Mouse (Mus musculus) hindbrain, embryonic 15.5 days (tissue): ENCODE data around the gene Nfia. TPM values are rescaled to one million over a fixed set of nuclear protein-coding genes. Genes with fewer than 3 reads are reported as not detected.
A peak's percentile ranks its signal among the peaks of the same experiment; 100 is the strongest.

Experiments
- ATAC-seq: fragments of 200-750 bp; cut with Nextera tagmentation; 2 replicates; pipeline ENCODE4 v1.8.0; 2017; ENCODE audit warnings: low read depth, moderate number of reproducible peaks, moderate TSS enrichment; ENCODE audit not compliant: low FRiP score
- H3K27ac ChIP-seq: fragments of 300-500 bp; sonication (generic); replicated peaks from 2 replicates; pipeline ENCODE4 v1.5.1; 2015; ENCODE audit warnings: mild to moderate bottlenecking, inconsistent platforms
- H3K27me3 ChIP-seq: fragments of 300-500 bp; sonication (generic); 2 replicates; pipeline ENCODE4 v1.6.1; 2015; ENCODE audit warnings: control low read depth, inconsistent platforms
- H3K36me3 ChIP-seq: fragments of 300-500 bp; sonication (generic); 2 replicates; pipeline ENCODE4 v1.6.1; 2015; ENCODE audit warnings: control low read depth, inconsistent platforms
- H3K4me1 ChIP-seq: fragments of 300-500 bp; sonication (generic); replicated peaks from 2 replicates; pipeline ENCODE4 v1.6.1; 2015; ENCODE audit warnings: control low read depth, inconsistent platforms
- H3K4me2 ChIP-seq: fragments of 300-500 bp; sonication (generic); 2 replicates; pipeline ENCODE4 v1.6.1; 2015; ENCODE audit warnings: moderate library complexity, mild to moderate bottlenecking, inconsistent platforms
- H3K4me3 ChIP-seq: fragments of 300-500 bp; sonication (generic); 2 replicates; pipeline ENCODE4 v1.5.1; 2015; ENCODE audit warnings: mild to moderate bottlenecking, inconsistent platforms
- H3K9ac ChIP-seq: fragments of 300-500 bp; sonication (generic); 2 replicates; pipeline ENCODE4 v1.6.1; 2015; ENCODE audit warnings: inconsistent platforms
- H3K9me3 ChIP-seq: fragments of 300-500 bp; sonication (generic); 2 replicates; pipeline ENCODE4 v1.6.1; 2016; ENCODE audit warnings: control low read depth, inconsistent platforms
- WGBS: fragments of 180-500 bp; shearing (Covaris S2); methylation state at CpG from one replicate; pipeline ENCODE4 v1.1.7; 2015; 5-methylcytosine and 5-hydroxymethylcytosine counted together
- polyA plus RNA-seq: library from polyadenylated mRNA; unstranded; fragments of >200 nt; fragmentation: Nextera tagmentation; extraction: Ambion mirVana; gene quantifications from 2 replicates; pipeline ENCODE4 v1.2.1, GENCODE M21; 2015

The Nfia gene
- polyA plus RNA-seq, 1 experiment from 2014 or later, result 47.1 TPM

- no peak overlapping the region for H3K4me2 ChIP-seq
- WGBS, result 92% methylated on average over 5 of the region's 5 CpGs
- peaks cover 4% of the 10 kb centered on the region; the same call in 1 of the 2 replicates for H3K4me1 ChIP-seq
- no peaks in the 10 kb centered on the region for H3K27me3 ChIP-seq
- H3K9me3 ChIP-seq, result no peaks in the 10 kb centered on the region
- no peak overlapping the region for H3K4me3 ChIP-seq
- no peaks in the 10 kb centered on the region for H3K36me3 ChIP-seq
- no peak overlapping the region for H3K27ac ChIP-seq
- no peak for ATAC-seq
- no peak overlapping the region for H3K9ac ChIP-seq
Observed at GRCm38 (mm10) chr4:97767516-97767915, 5.0 kb upstream of the Nfia start.

GRCm38 (mm10) chr4:97769861-97770260 is 2.7 kb upstream of the Nfia start:
- no CpG with 5 or more reads among the region's 1 CpGs for WGBS
- Histone ChIP-seq H3K4me2 (no peak overlapping the region), H3K27ac (no peak overlapping the region), H3K36me3 (no peaks in the 10 kb centered on the region), H3K27me3 (no peaks in the 10 kb centered on the region), H3K9ac (no peak overlapping the region), H3K4me3 (no peak overlapping the region), H3K9me3 (no peaks in the 10 kb centered on the region), H3K4me1 (peaks cover 13% of the 10 kb centered on the region; the same call in 1 of the 2 replicates)
- ATAC-seq, result no peak

- no peaks in the 10 kb centered on the region for H3K36me3 ChIP-seq
- peak overlapping the region; percentile 30 for H3K9ac ChIP-seq
- H3K9me3 ChIP-seq, result no peaks in the 10 kb centered on the region
- H3K4me3 ChIP-seq, result peak overlapping the region; percentile 56
- peaks cover 23% of the 10 kb centered on the region for H3K4me1 ChIP-seq
- H3K27ac ChIP-seq, result peak overlapping the region; percentile 74
- ATAC-seq, result no peak
- H3K27me3 ChIP-seq, result 0 out of 2 replicates have a peak, but pooled peaks cover 3% of the 10 kb centered on the region
- 11% methylated on average over 5 of the region's 5 CpGs for WGBS
- peak overlapping the region; percentile 86 for H3K4me2 ChIP-seq
Observed at GRCm38 (mm10) chr4:97771426-97771825, 1.1 kb upstream of the Nfia start.

GRCm38 (mm10) chr4:97772084-97772484 is 450 bp upstream of the Nfia start:
- under 1% methylated on average over 25 of the region's 25 CpGs for WGBS
- Histone ChIP-seq H3K9me3 (no peaks in the 10 kb centered on the region), H3K27me3 (0 out of 2 replicates have a peak, but pooled peaks cover 3% of the 10 kb centered on the region), H3K27ac (peak overlapping the region; percentile 74), H3K4me1 (peaks cover 29% of the 10 kb centered on the region), H3K9ac (peak overlapping the region; percentile 30), H3K36me3 (no peaks in the 10 kb centered on the region), H3K4me2 (peak overlapping the region; percentile 86), H3K4me3 (peak overlapping the region; percentile 56)
- ATAC-seq, result peak; percentile 93

- H3K27ac ChIP-seq, result peak overlapping the region; percentile 74
- no peaks in the 10 kb centered on the region for H3K9me3 ChIP-seq
- H3K4me2 ChIP-seq, result peak overlapping the region; percentile 86
- H3K9ac ChIP-seq, result peak overlapping the region; percentile 30
- ATAC-seq, result peak; percentile 77
- H3K4me3 ChIP-seq, result peak overlapping the region; percentile 56
- under 1% methylated on average over 13 of the region's 14 CpGs for WGBS
- 0 out of 2 replicates have a peak, but pooled peaks cover 3% of the 10 kb centered on the region for H3K27me3 ChIP-seq
- peaks cover 29% of the 10 kb centered on the region for H3K4me1 ChIP-seq
- no peaks in the 10 kb centered on the region for H3K36me3 ChIP-seq
Observed at GRCm38 (mm10) chr4:97773110-97773593, 618 bp downstream of the Nfia start.

- Histone ChIP-seq H3K9ac (no peak overlapping the region), H3K36me3 (no peaks in the 10 kb centered on the region), H3K4me2 (peak overlapping the region; percentile 86), H3K4me3 (peak overlapping the region; percentile 56), H3K27me3 (0 out of 2 replicates have a peak, but pooled peaks cover 3% of the 10 kb centered on the region), H3K9me3 (no peaks in the 10 kb centered on the region), H3K27ac (peak overlapping the region; percentile 74), H3K4me1 (peaks cover 29% of the 10 kb centered on the region)
- 34% methylated on average over 2 of the region's 2 CpGs for WGBS
- no peak for ATAC-seq
Observed at GRCm38 (mm10) chr4:97773791-97774190, 1.3 kb downstream of the Nfia start.

GRCm38 (mm10) chr4:97774446-97774950 is 2.0 kb downstream of the Nfia start:
- Histone ChIP-seq H3K9ac (peak overlapping the region; percentile 14; the same call in 1 of the 2 replicates), H3K4me1 (peaks cover 29% of the 10 kb centered on the region), H3K27ac (peak overlapping the region; percentile 89), H3K4me2 (peak overlapping the region; percentile 86), H3K36me3 (no peaks in the 10 kb centered on the region), H3K4me3 (peak overlapping the region; percentile 78; the same call in 1 of the 2 replicates), H3K9me3 (no peaks in the 10 kb centered on the region), H3K27me3 (0 out of 2 replicates have a peak, but pooled peaks cover 3% of the 10 kb centered on the region)
- no peak for ATAC-seq
- 17% methylated on average over 4 of the region's 4 CpGs for WGBS

GRCm38 (mm10) chr4:97775059-97775458 is 2.5 kb downstream of the Nfia start:
- H3K4me1 ChIP-seq, result peaks cover 29% of the 10 kb centered on the region
- peak overlapping the region; percentile 86 for H3K4me2 ChIP-seq
- 0 out of 2 replicates have a peak, but pooled peaks cover 3% of the 10 kb centered on the region for H3K27me3 ChIP-seq
- whole genome bisulfite sequencing, result 1% methylated on average over 13 of the region's 13 CpGs
- no peak for ATAC-seq
- H3K9ac ChIP-seq, result peak overlapping the region; percentile 14; the same call in 1 of the 2 replicates
- H3K36me3 ChIP-seq, result no peaks in the 10 kb centered on the region
- H3K9me3 ChIP-seq, result no peaks in the 10 kb centered on the region
- peak overlapping the region; percentile 89 for H3K27ac ChIP-seq
- H3K4me3 ChIP-seq, result peak overlapping the region; percentile 78; the same call in 1 of the 2 replicates

GRCm38 (mm10) chr4:97775494-97776265 is 3.1 kb downstream of the Nfia start:
- 0 out of 2 replicates have a peak, but pooled peaks cover 3% of the 10 kb centered on the region for H3K27me3 ChIP-seq
- H3K27ac ChIP-seq, result peak overlapping the region; percentile 89
- no peak overlapping the region for H3K9ac ChIP-seq
- H3K4me3 ChIP-seq, result peak overlapping the region; percentile 78
- H3K4me1 ChIP-seq, result peaks cover 29% of the 10 kb centered on the region
- no peaks in the 10 kb centered on the region for H3K36me3 ChIP-seq
- no peaks in the 10 kb centered on the region for H3K9me3 ChIP-seq
- under 1% methylated on average over 20 of the region's 20 CpGs for WGBS
- peak overlapping the region; percentile 86 for H3K4me2 ChIP-seq
- no peak for ATAC-seq

GRCm38 (mm10) chr4:97776388-97777080 is 4.0 kb downstream of the Nfia start:
- peak overlapping the region; percentile 78 for H3K4me3 ChIP-seq
- peak overlapping the region; percentile 69 for H3K9ac ChIP-seq
- H3K4me1 ChIP-seq, result peaks cover 27% of the 10 kb centered on the region
- H3K4me2 ChIP-seq, result peak overlapping the region; percentile 86
- no peaks in the 10 kb centered on the region for H3K36me3 ChIP-seq
- no peak for ATAC-seq
- H3K27ac ChIP-seq, result peak overlapping the region; percentile 89
- H3K27me3 ChIP-seq, result 0 out of 2 replicates have a peak, but pooled peaks cover 3% of the 10 kb centered on the region
- no peaks in the 10 kb centered on the region for H3K9me3 ChIP-seq
- WGBS, result under 1% methylated on average over 10 of the region's 10 CpGs

GRCm38 (mm10) chr4:97777081-97777705 is 4.7 kb downstream of the Nfia start:
- no peaks in the 10 kb centered on the region for H3K36me3 ChIP-seq
- WGBS, result under 1% methylated on average over 46 of the region's 77 CpGs
- peak overlapping the region; percentile 86 for H3K4me2 ChIP-seq
- H3K27me3 ChIP-seq, result 0 out of 2 replicates have a peak, but pooled peaks cover 3% of the 10 kb centered on the region
- peaks cover 25% of the 10 kb centered on the region for H3K4me1 ChIP-seq
- peak overlapping the region; percentile 69 for H3K9ac ChIP-seq
- H3K9me3 ChIP-seq, result no peaks in the 10 kb centered on the region
- ATAC-seq, result peak; percentile 58
- peak overlapping the region; percentile 89 for H3K27ac ChIP-seq
- peak overlapping the region; percentile 78 for H3K4me3 ChIP-seq
